Mouse (Mus musculus): ENCODE data around the gene Tns2.
A peak's percentile ranks its signal among the peaks of the same experiment; 100 is the strongest.

DNA sequence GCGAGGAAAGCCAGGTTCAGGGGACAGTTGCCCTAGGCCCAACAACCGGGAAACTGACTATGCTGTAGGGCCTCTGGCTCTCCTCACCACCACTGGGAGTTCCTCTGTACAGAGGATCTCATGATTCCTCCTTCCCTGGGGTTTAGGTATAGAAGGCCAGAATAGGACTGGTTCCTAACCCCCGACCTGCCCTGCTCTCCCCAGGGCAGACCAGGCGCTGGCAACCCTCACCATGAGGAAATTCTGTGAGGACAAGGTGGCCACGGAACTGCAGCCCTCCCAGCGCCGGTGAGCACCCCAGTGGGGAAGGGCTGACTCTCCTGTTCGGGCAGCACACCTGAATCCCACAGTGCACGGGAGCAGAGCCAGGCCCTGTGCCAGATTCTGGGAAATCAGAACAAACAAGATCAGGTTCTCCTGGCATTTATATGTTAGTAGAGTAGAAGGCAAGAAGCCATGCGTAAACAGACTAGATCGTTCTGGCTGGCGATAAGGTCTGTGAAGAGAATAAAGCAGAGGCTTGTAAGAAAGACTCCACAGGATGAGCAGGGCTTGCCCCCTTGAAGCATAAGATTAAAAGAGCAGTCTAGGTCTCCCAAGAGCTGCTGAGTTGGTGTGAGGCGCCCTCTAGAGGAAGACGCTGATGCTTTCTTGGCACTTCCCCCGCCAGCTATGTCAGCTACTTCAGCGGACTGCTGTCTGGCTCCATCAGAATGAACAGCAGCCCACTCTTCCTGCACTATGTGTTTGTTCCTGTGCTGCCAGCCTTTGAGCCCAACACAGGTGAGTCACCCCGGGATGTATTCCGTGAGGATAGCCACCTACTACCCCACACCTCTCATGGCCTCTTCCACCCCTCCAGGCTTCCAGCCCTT is 8.7 kb downstream of the Tns2 start:
- TF ChIP-seq CTCF (IDR thresholded peaks at IDR 0.05; ENCODE audit: low read depth) (peak; percentile 87), EP300 (optimal IDR thresholded peaks at IDR 0.05) (no peak)
